Mouse (Mus musculus) MEL (cell line): Measurements from ENCODE around the gene Lgi1.

Experiments used
- CTCF ChIP-seq, 3 experiments: IDR thresholded peaks in 2 of 3; conservative IDR thresholded peaks in 1 of 3; 2 replicates each; pipeline ENCODE4 v1.5.1; 2011 to 2012; ENCODE audit warnings: low read length in 3 of 3, low read depth in 2 of 3, mild to moderate bottlenecking in 2 of 3, improper control_type of control experiment in 1 of 3, inconsistent platforms in 1 of 3, mixed read lengths in 1 of 3, moderate library complexity in 1 of 3; ENCODE audit not compliant: control insufficient read depth in 1 of 3, insufficient read depth in 1 of 3, poor library complexity in 1 of 3, severe bottlenecking in 1 of 3
- HCFC1 ChIP-seq: IDR thresholded peaks from 2 replicates; pipeline ENCODE4 v1.6.1; 2012; ENCODE audit warnings: low read depth, mild to moderate bottlenecking, inconsistent platforms, low read length, improper control_type of control experiment, moderate library complexity
- MXI1 ChIP-seq: IDR thresholded peaks from 2 replicates; pipeline ENCODE4 v1.6.1; 2011; ENCODE audit warnings: mild to moderate bottlenecking, low read depth, low read length, improper control_type of control experiment
- UBTF ChIP-seq: IDR thresholded peaks from 2 replicates; pipeline ENCODE4 v1.6.1; 2012; ENCODE audit warnings: low read depth, mild to moderate bottlenecking, inconsistent platforms, low read length, improper control_type of control experiment, moderate library complexity, borderline replicate concordance; ENCODE audit not compliant: insufficient read depth

- TF ChIP-seq MXI1: no peak
- TF ChIP-seq CTCF (IDR thresholded peaks at IDR 0.05 in 2 of 3, conservative IDR thresholded peaks at IDR 0.05 in 1 of 3; ENCODE audit: control insufficient read depth in 1 of 3, insufficient read depth in 1 of 3, low read depth in 2 of 3, low read length in 3 of 3, poor library complexity in 1 of 3, severe bottlenecking in 1 of 3): no peak
- no peak for TF ChIP-seq HCFC1
- TF ChIP-seq UBTF: no peak
These were observed 78.9 kb downstream of the Lgi1 start for GRCm38 (mm10) chr19:38343246-38343645.
